Mouse (Mus musculus) brown adipose tissue, adult 24 weeks (tissue): Measurements from ENCODE around the gene Tnfrsf14. TPM values are rescaled to one million over a fixed set of nuclear protein-coding genes. Genes with fewer than 3 reads are reported as not detected.

Experiments
- H3K27ac ChIP-seq: fragments of 200-500 bp; replicated peaks from 2 replicates; pipeline ENCODE4 v1.5.1; 2012; ENCODE audit warnings: low read depth, mild to moderate bottlenecking, low read length
- H3K4me1 ChIP-seq: fragments of 200-500 bp; 2 replicates; pipeline ENCODE4 v1.6.1; 2012; ENCODE audit warnings: low read length, mixed read lengths; ENCODE audit not compliant: control insufficient read depth, insufficient read depth, insufficient read length
- H3K4me3 ChIP-seq: fragments of 200-500 bp; 2 replicates; pipeline ENCODE4 v1.5.1; 2012; ENCODE audit warnings: low read depth, mild to moderate bottlenecking, low read length, moderate library complexity; ENCODE audit not compliant: insufficient read depth
- polyA plus RNA-seq: library from polyadenylated mRNA; stranded (reverse); fragments of >200 nt; gene quantifications from 2 replicates; pipeline ENCODE4 v1.2.4, GENCODE M21; 2012; ENCODE audit not compliant: missing spikeins, insufficient read depth, insufficient read length

Gene Tnfrsf14
- polyA plus RNA-seq, 1 experiment: 2.1 TPM

- Histone ChIP-seq H3K4me3 (no peak overlapping the region), H3K27ac (no peak overlapping the region), H3K4me1 (peaks cover 14% of the 10 kb centered on the region)
Measured at GRCm38 (mm10) chr4:154936542-154937255, 8.3 kb upstream of the Tnfrsf14 start.

GRCm38 (mm10) chr4:154935788-154936187, 7.4 kb upstream of the Tnfrsf14 start:
- peak overlapping the region; percentile 50; the same call in 1 of the 2 replicates for H3K27ac ChIP-seq
- peaks cover 14% of the 10 kb centered on the region for H3K4me1 ChIP-seq
- no peak overlapping the region for H3K4me3 ChIP-seq

GRCm38 (mm10) chr4:154934800-154935199, 6.4 kb upstream of the Tnfrsf14 start:
- Histone ChIP-seq H3K4me3 (no peak overlapping the region), H3K27ac (0 out of 2 replicates have a peak overlapping the region, but pooled peaks have one; percentile 34), H3K4me1 (peaks cover 14% of the 10 kb centered on the region)

GRCm38 (mm10) chr4:154933306-154933907, 5.0 kb upstream of the Tnfrsf14 start:
- H3K4me3 ChIP-seq: no peak overlapping the region
- no peak overlapping the region for H3K27ac ChIP-seq
- H3K4me1 ChIP-seq: peaks cover 24% of the 10 kb centered on the region

- peak overlapping the region; percentile 96 for H3K27ac ChIP-seq
- H3K4me3 ChIP-seq: peak overlapping the region; percentile 13; the same call in 1 of the 2 replicates
- peaks cover 16% of the 10 kb centered on the region for H3K4me1 ChIP-seq
Measured at GRCm38 (mm10) chr4:154929088-154929660, 811 bp upstream of the Tnfrsf14 start.

- H3K4me3 ChIP-seq: peak overlapping the region; percentile 81
- peaks cover 11% of the 10 kb centered on the region for H3K4me1 ChIP-seq
- H3K27ac ChIP-seq: peak overlapping the region; percentile 96
Measured at GRCm38 (mm10) chr4:154927899-154928337, 445 bp downstream of the Tnfrsf14 start.

GRCm38 (mm10) chr4:154926969-154927898, 1.1 kb downstream of the Tnfrsf14 start:
- peak overlapping the region; percentile 96 for H3K27ac ChIP-seq
- H3K4me3 ChIP-seq: peak overlapping the region; percentile 81
- peaks cover 11% of the 10 kb centered on the region for H3K4me1 ChIP-seq

- H3K4me1 ChIP-seq: peaks cover 11% of the 10 kb centered on the region
- no peak overlapping the region for H3K27ac ChIP-seq
- no peak overlapping the region for H3K4me3 ChIP-seq
Measured at GRCm38 (mm10) chr4:154925413-154925812, 3.0 kb downstream of the Tnfrsf14 start.

GRCm38 (mm10) chr4:154922931-154923330, 5.4 kb downstream of the Tnfrsf14 start:
- H3K4me3 ChIP-seq: no peak overlapping the region
- no peaks in the 10 kb centered on the region for H3K4me1 ChIP-seq
- no peak overlapping the region for H3K27ac ChIP-seq

- no peaks in the 10 kb centered on the region for H3K4me1 ChIP-seq
- no peak overlapping the region for H3K4me3 ChIP-seq
- H3K27ac ChIP-seq: no peak overlapping the region
Measured at GRCm38 (mm10) chr4:154922291-154922690, 6.1 kb downstream of the Tnfrsf14 start.

- Histone ChIP-seq H3K4me3 (no peak overlapping the region), H3K27ac (no peak overlapping the region), H3K4me1 (no peaks in the 10 kb centered on the region)
Measured at GRCm38 (mm10) chr4:154916662-154917061, 11.7 kb downstream of the Tnfrsf14 start.

GRCm38 (mm10) chr4:154915286-154915685, 13.1 kb downstream of the Tnfrsf14 start:
- Histone ChIP-seq H3K27ac (no peak overlapping the region), H3K4me3 (no peak overlapping the region), H3K4me1 (no peaks in the 10 kb centered on the region)

- no peak overlapping the region for H3K4me3 ChIP-seq
- H3K27ac ChIP-seq: no peak overlapping the region
Measured at GRCm38 (mm10) chr4:154914707-154915106, 13.7 kb downstream of the Tnfrsf14 start.

GRCm38 (mm10) chr4:154914252-154914651, 14.1 kb downstream of the Tnfrsf14 start:
- Histone ChIP-seq H3K4me1 (no peaks in the 10 kb centered on the region), H3K27ac (no peak overlapping the region), H3K4me3 (no peak overlapping the region)

More at GRCm38 (mm10) chr4:154914707-154915106, 13.7 kb downstream of the Tnfrsf14 start:
- no peaks in the 10 kb centered on the region for H3K4me1 ChIP-seq

- no peak overlapping the region for H3K4me3 ChIP-seq
- no peaks in the 10 kb centered on the region for H3K4me1 ChIP-seq
- no peak overlapping the region for H3K27ac ChIP-seq
Measured at GRCm38 (mm10) chr4:154913845-154914244, 14.5 kb downstream of the Tnfrsf14 start.
